Mouse (Mus musculus) frontal cortex, postnatal 10 days (tissue): ENCODE data around the gene Tlcd2.

Source experiments
- DNase-seq, 2 experiments: peaks; one replicate each; pipeline ENCODE4 v3.0.0; 2022; ENCODE audit warnings: low spot score in 2 of 2, mixed read lengths in 1 of 2

Tlcd2 gene

GRCm38 (mm10) chr11:75466731-75467505, 5.4 kb downstream of the Tlcd2 start:
- DNase-seq, result no peak

GRCm38 (mm10) chr11:75467512-75468215, 6.1 kb downstream of the Tlcd2 start:
- DNase-seq, result no peak

- DNase-seq, result no peak
Observed at GRCm38 (mm10) chr11:75468410-75468809, 6.9 kb downstream of the Tlcd2 start.

GRCm38 (mm10) chr11:75469261-75469660, 7.7 kb downstream of the Tlcd2 start:
- DNase-seq, result no peak

GRCm38 (mm10) chr11:75470675-75471074, 9.2 kb downstream of the Tlcd2 start:
- no peak for DNase-seq

- DNase-seq, result no peak
Observed at GRCm38 (mm10) chr11:75472469-75473081, 11.1 kb downstream of the Tlcd2 start.

- DNase-seq, result no peak
Observed at GRCm38 (mm10) chr11:75473376-75473775, 11.9 kb downstream of the Tlcd2 start.

GRCm38 (mm10) chr11:75486192-75486591, 24.7 kb downstream of the Tlcd2 start:
- no peak for DNase-seq

GRCm38 (mm10) chr11:75486601-75487285, 25.2 kb downstream of the Tlcd2 start, which contains the start of gene Prpf8:
Gene Prpf8 (plus strand): TSS chr11:75486816.
- DNase-seq, result peak; percentile 96 to 98

- DNase-seq, result no peak
Observed at GRCm38 (mm10) chr11:75487496-75487895, 26.0 kb downstream of the Tlcd2 start.

- DNase-seq, result no peak
Observed at GRCm38 (mm10) chr11:75494296-75495049, 33.0 kb downstream of the Tlcd2 start.

- DNase-seq, result no peak
Observed at GRCm38 (mm10) chr11:75498126-75498525, 36.6 kb downstream of the Tlcd2 start.

GRCm38 (mm10) chr11:75508162-75508561, 46.6 kb downstream of the Tlcd2 start:
- no peak for DNase-seq

- DNase-seq, result no peak
Observed at GRCm38 (mm10) chr11:75508904-75509303, 47.4 kb downstream of the Tlcd2 start.

- DNase-seq, result peak; percentile 62 to 68
Observed at GRCm38 (mm10) chr11:75509741-75510626, 48.5 kb downstream of the Tlcd2 start, which contains the start of gene Rilp. Gene Rilp (plus strand): TSS chr11:75510094.

GRCm38 (mm10) chr11:75510627-75510993, 49.1 kb downstream of the Tlcd2 start:
- peak; percentile 86 to 90 for DNase-seq

- no peak for DNase-seq
Observed at GRCm38 (mm10) chr11:75511213-75511612, 49.7 kb downstream of the Tlcd2 start.

GRCm38 (mm10) chr11:75512301-75513018, 50.9 kb downstream of the Tlcd2 start:
- no peak for DNase-seq

- DNase-seq, result no peak
Observed at GRCm38 (mm10) chr11:75513336-75513735, 51.8 kb downstream of the Tlcd2 start, which contains the start of gene Scarf1. Gene Scarf1 (plus strand): TSS chr11:75513540.
